Mouse (Mus musculus): Measurements from ENCODE around the gene Csnk1g2.
A peak's percentile ranks its signal among the peaks of the same experiment; 100 is the strongest.

Csnk1g2 gene

GRCm38 (mm10) chr10:80602698-80603325 is 19.8 kb upstream of the Csnk1g2 start, which contains the start of the genes Scamp4 and Adat3:
TSS of gene Scamp4 (plus strand) at chr10:80602872.
TSS of gene Adat3 (plus strand) at chr10:80602880.
- peak; percentile 97 for DNase-seq (ENCODE audit: low read depth)

GRCm38 (mm10) chr10:80603364-80603763 is 19.3 kb upstream of the Csnk1g2 start:
- DNase-seq (ENCODE audit: low read depth), result no peak

GRCm38 (mm10) chr10:80604001-80604509 is 18.6 kb upstream of the Csnk1g2 start:
- peak; percentile 62 for DNase-seq (ENCODE audit: low read depth)

GRCm38 (mm10) chr10:80604988-80605387 is 17.6 kb upstream of the Csnk1g2 start:
- DNase-seq (ENCODE audit: low read depth), result peak; percentile 32

GRCm38 (mm10) chr10:80605721-80606120 is 16.9 kb upstream of the Csnk1g2 start, which contains the start of gene Gm49322:
TSS of gene Gm49322 (plus strand) at chr10:80606021.
- peak; percentile 9 for DNase-seq (ENCODE audit: low read depth)

- DNase-seq (ENCODE audit: low read depth), result peak; percentile 83
Measured at GRCm38 (mm10) chr10:80606306-80606705, 16.3 kb upstream of the Csnk1g2 start.

GRCm38 (mm10) chr10:80606737-80607350 is 15.8 kb upstream of the Csnk1g2 start:
- DNase-seq (ENCODE audit: low read depth), result no peak

GRCm38 (mm10) chr10:80608435-80608834 is 14.2 kb upstream of the Csnk1g2 start:
- DNase-seq (ENCODE audit: low read depth), result no peak

- no peak for DNase-seq (ENCODE audit: low read depth)
Measured at GRCm38 (mm10) chr10:80609269-80609924, 13.2 kb upstream of the Csnk1g2 start.

GRCm38 (mm10) chr10:80610116-80610785 is 12.4 kb upstream of the Csnk1g2 start:
- peak; percentile 22 for DNase-seq (ENCODE audit: low read depth)

GRCm38 (mm10) chr10:80611024-80611423 is 11.6 kb upstream of the Csnk1g2 start:
- peak; percentile 78 for DNase-seq (ENCODE audit: low read depth)

GRCm38 (mm10) chr10:80611905-80612304 is 10.7 kb upstream of the Csnk1g2 start:
- no peak for DNase-seq (ENCODE audit: low read depth)

GRCm38 (mm10) chr10:80613821-80614220 is 8.8 kb upstream of the Csnk1g2 start:
- DNase-seq (ENCODE audit: low read depth), result no peak

- no peak for DNase-seq (ENCODE audit: low read depth)
Measured at GRCm38 (mm10) chr10:80614351-80614750, 8.3 kb upstream of the Csnk1g2 start.

GRCm38 (mm10) chr10:80618181-80618580 is 4.5 kb upstream of the Csnk1g2 start:
- DNase-seq (ENCODE audit: low read depth), result peak; percentile 86

- peak; percentile 18 for DNase-seq (ENCODE audit: low read depth)
Measured at GRCm38 (mm10) chr10:80619465-80620244, 3.0 kb upstream of the Csnk1g2 start.

- peak; percentile 20 for DNase-seq (ENCODE audit: low read depth)
Measured at GRCm38 (mm10) chr10:80620365-80620764, 2.3 kb upstream of the Csnk1g2 start.

GRCm38 (mm10) chr10:80620796-80621689 is 1.6 kb upstream of the Csnk1g2 start:
- no peak for DNase-seq (ENCODE audit: low read depth)

- no peak for DNase-seq (ENCODE audit: low read depth)
Measured at GRCm38 (mm10) chr10:80621690-80621939, 1.0 kb upstream of the Csnk1g2 start.

- peak; percentile 100 for DNase-seq (ENCODE audit: low read depth)
Measured at GRCm38 (mm10) chr10:80621940-80622660, 538 bp upstream of the Csnk1g2 start.

Data from induced T-regulatory cell, adult 2 months (primary cell).